8 mouse cellular contexts compared by ENCODE assay signal in the genomic region with DNA sequence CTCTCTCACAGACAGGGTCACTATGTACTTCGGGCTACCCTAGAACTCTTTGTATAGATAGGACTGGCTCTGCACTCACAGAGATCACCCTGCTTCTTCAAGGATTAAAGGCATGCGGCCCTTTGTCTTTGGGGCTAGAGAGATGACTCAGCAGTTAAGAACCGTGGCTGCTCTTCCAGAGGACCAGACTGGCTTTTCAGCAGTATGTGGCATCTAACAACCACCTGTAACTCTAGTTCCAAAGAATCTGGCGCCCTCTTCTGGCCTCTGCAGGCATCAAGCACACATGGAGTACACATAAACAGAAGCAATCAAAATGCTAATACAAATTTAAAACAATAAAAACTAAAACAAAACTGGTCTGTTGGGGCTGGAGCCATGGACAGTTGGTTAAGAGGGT. TPM values are rescaled to one million over a fixed set of nuclear protein-coding genes. Genes with fewer than 3 reads are reported as not detected.
DNase-seq lines count a peak whose midpoint lies in the region; ATAC-seq and TF ChIP-seq lines count a peak whose summit lies in the region.

No protein-coding gene starts in this region.

- H3K9me3 ChIP-seq in heart, postnatal 0 days (replicated peaks; ENCODE audit: control insufficient read depth, low read length) = peaks cover 5% of the 10 kb centered on the region
- H3K9me3 ChIP-seq in embryonic facial prominence, embryonic 14.5 days (ENCODE audit: control insufficient read depth, low read length) = peaks cover 5% of the 10 kb centered on the region; the same call in 1 of the 2 replicates
- no peaks in the 10 kb centered on the region for H3K9me3 ChIP-seq in liver, postnatal 0 days (ENCODE audit: low read length)
- H3K9me3 ChIP-seq in stomach, embryonic 16.5 days (replicated peaks; ENCODE audit: control insufficient read depth, low read length) = 0 out of 2 replicates have a peak, but pooled peaks cover 6% of the 10 kb centered on the region

- DNase-seq in heart, postnatal 0 days (ENCODE audit: low spot score) = no peak
- no peak for DNase-seq in heart, postnatal 36 days
- DNase-seq in MEL-GATA-1-ER (ENCODE audit: extremely low read depth, low read depth) = peak; percentile 84
- peak; percentile 23 for DNase-seq in embryonic facial prominence, embryonic 14.5 days (ENCODE audit: low spot score)
- DNase-seq in liver, postnatal 0 days = peak; percentile 74
- no peak for DNase-seq in layer of hippocampus, adult 8-10 months (ENCODE audit: low spot score in 2 of 2)
- no peak for DNase-seq in adrenal gland, adult 18-20 months (ENCODE audit: low spot score in 2 of 2)

- H3K4me2 ChIP-seq in heart, postnatal 0 days (ENCODE audit: low read depth, low read length) = peak overlapping the region; percentile 70; the same call in 1 of the 2 replicates
- peak overlapping the region; percentile 70 for H3K4me2 ChIP-seq in embryonic facial prominence, embryonic 14.5 days (ENCODE audit: low read depth, low read length)
- peak overlapping the region; percentile 81 for H3K4me2 ChIP-seq in liver, postnatal 0 days (ENCODE audit: low read depth, low read length)
- peak overlapping the region; percentile 79 for H3K4me2 ChIP-seq in stomach, embryonic 16.5 days (ENCODE audit: low read depth, low read length)

- ATAC-seq in heart, postnatal 0 days (ENCODE audit: insufficient read depth, low read depth) = no peak
- ATAC-seq in embryonic facial prominence, embryonic 14.5 days (ENCODE audit: low read depth) = no peak
- no peak for ATAC-seq in liver, postnatal 0 days
- no peak for ATAC-seq in stomach, embryonic 16.5 days (ENCODE audit: insufficient read depth, low FRiP score)

- H3K27me3 ChIP-seq in heart, postnatal 0 days (ENCODE audit: control insufficient read depth, insufficient read depth, low read length) = peaks cover 69% of the 10 kb centered on the region
- H3K27me3 ChIP-seq in embryonic facial prominence, embryonic 14.5 days (replicated peaks; ENCODE audit: control insufficient read depth, insufficient read depth, low read length) = peaks cover 34% of the 10 kb centered on the region
- peaks cover 21% of the 10 kb centered on the region for H3K27me3 ChIP-seq in liver, postnatal 0 days (ENCODE audit: insufficient read depth, low read length)
- H3K27me3 ChIP-seq in stomach, embryonic 16.5 days (ENCODE audit: control insufficient read depth, insufficient read depth, low read length) = peaks cover 25% of the 10 kb centered on the region

- TF ChIP-seq EP300 in heart, postnatal 0 days (IDR thresholded peaks at IDR 0.05; ENCODE audit: low read depth) = no peak
- TF ChIP-seq EP300 in liver, postnatal 0 days (IDR thresholded peaks at IDR 0.05; ENCODE audit: low read depth) = no peak

- 33% methylated on average over 4 of the region's 4 CpGs for WGBS in heart, postnatal 0 days
- WGBS in embryonic facial prominence, embryonic 14.5 days = 26% methylated on average over 4 of the region's 4 CpGs
- WGBS in liver, postnatal 0 days (ENCODE audit: insufficient replicate concordance) = 34% methylated on average over 4 of the region's 4 CpGs
- WGBS in stomach, embryonic 16.5 days = 23% methylated on average over 4 of the region's 4 CpGs

- H3K27ac ChIP-seq in heart, postnatal 0 days (ENCODE audit: low read depth) = no peak overlapping the region
- H3K27ac ChIP-seq in embryonic facial prominence, embryonic 14.5 days (replicated peaks; ENCODE audit: low read depth, low read length) = no peak overlapping the region
- H3K27ac ChIP-seq in liver, postnatal 0 days (ENCODE audit: low read depth) = no peak overlapping the region
- H3K27ac ChIP-seq in stomach, embryonic 16.5 days (ENCODE audit: low read length) = no peak overlapping the region

- no peak for TF ChIP-seq CTCF in heart, postnatal 0 days (IDR thresholded peaks at IDR 0.05; ENCODE audit: low read depth)
- TF ChIP-seq CTCF in liver, postnatal 0 days (IDR thresholded peaks at IDR 0.05; ENCODE audit: low read depth) = peak; percentile 68

- H3K4me3 ChIP-seq in heart, postnatal 0 days (ENCODE audit: low read depth, low read length) = no peak overlapping the region
- H3K4me3 ChIP-seq in embryonic facial prominence, embryonic 14.5 days (ENCODE audit: low read depth, low read length) = peak overlapping the region; percentile 49
- H3K4me3 ChIP-seq in liver, postnatal 0 days (ENCODE audit: low read depth, low read length) = no peak overlapping the region
- H3K4me3 ChIP-seq in stomach, embryonic 16.5 days (replicated peaks; ENCODE audit: low read length) = peak overlapping the region; percentile 53; the same call in 1 of the 2 replicates

- peaks cover 9% of the 10 kb centered on the region; the same call in 1 of the 2 replicates for H3K4me1 ChIP-seq in heart, postnatal 0 days (ENCODE audit: control insufficient read depth, insufficient read depth)
- peaks cover 8% of the 10 kb centered on the region; the same call in 1 of the 2 replicates for H3K4me1 ChIP-seq in embryonic facial prominence, embryonic 14.5 days (ENCODE audit: control insufficient read depth, insufficient read depth, low read length)
- peaks cover 25% of the 10 kb centered on the region for H3K4me1 ChIP-seq in liver, postnatal 0 days (ENCODE audit: insufficient read depth)
- peaks cover 8% of the 10 kb centered on the region for H3K4me1 ChIP-seq in stomach, embryonic 16.5 days (ENCODE audit: control insufficient read depth, insufficient read depth, low read length)

- H3K36me3 ChIP-seq in heart, postnatal 0 days (replicated peaks; ENCODE audit: control insufficient read depth, insufficient read depth, low read length) = no peaks in the 10 kb centered on the region
- H3K36me3 ChIP-seq in embryonic facial prominence, embryonic 14.5 days (ENCODE audit: control insufficient read depth, insufficient read depth, low read length) = no peaks in the 10 kb centered on the region
- peaks cover 3% of the 10 kb centered on the region; the same call in 1 of the 2 replicates for H3K36me3 ChIP-seq in liver, postnatal 0 days (replicated peaks; ENCODE audit: insufficient read depth, low read length)
- H3K36me3 ChIP-seq in stomach, embryonic 16.5 days (ENCODE audit: control insufficient read depth, insufficient read depth, low read length) = no peaks in the 10 kb centered on the region; the same call in 1 of the 2 replicates

- H3K9ac ChIP-seq in heart, postnatal 0 days (replicated peaks; ENCODE audit: low read depth, low read length) = no peak overlapping the region
- no peak overlapping the region for H3K9ac ChIP-seq in embryonic facial prominence, embryonic 14.5 days (ENCODE audit: low read depth, low read length)
- H3K9ac ChIP-seq in liver, postnatal 0 days (replicated peaks) = no peak overlapping the region
- no peak overlapping the region for H3K9ac ChIP-seq in stomach, embryonic 16.5 days (ENCODE audit: low read length)

- intact Hi-C loops in heart, postnatal 36 days (cut with DNase I) = no loop called here

RNA-seq across cellular contexts. Expression of gene Dnase2a, which starts 5.6 kb away (rescaled TPM):
- total RNA-seq in heart, postnatal 0 days (2014; rRNA removed; ENCODE audit: low replicate concordance) = 6.0 and 11.0 TPM in 2 replicates
- 4.6 and 5.6 TPM in 2 replicates for polyA plus RNA-seq in heart, postnatal 0 days (2015; fragmentation: Nextera tagmentation; extraction: Ambion mirVana)
- 10 to 100 TPM in 1 of 2 experiments, 1 to 10 TPM in 1; 7.3 to 11.7 TPM for total RNA-seq in heart, postnatal 36 days (2021)
- polyA plus RNA-seq in embryonic facial prominence, embryonic 14.5 days (2014; fragmentation: Nextera tagmentation; extraction: Ambion mirVana) = 10.1 and 11.5 TPM in 2 replicates
- polyA plus RNA-seq in liver, postnatal 0 days (2015; fragmentation: Nextera tagmentation; extraction: Ambion mirVana) = 15.4 and 16.0 TPM in 2 replicates
- 14.0 and 14.4 TPM in 2 replicates for polyA plus RNA-seq in stomach, embryonic 16.5 days (2015; fragmentation: Nextera tagmentation; extraction: Ambion mirVana)
- 10 to 100 TPM in 2 of 4 experiments, 1 to 10 TPM in 2; 4.4 to 18.9 (median 9.2) TPM for total RNA-seq in layer of hippocampus, adult 8-10 months (2022)
- total RNA-seq in adrenal gland, adult 18-20 months (2021) = 10 to 100 TPM; 11.2 to 12.5 TPM

RNA-seq across cellular contexts. Expression of gene Klf1, which starts 12.2 kb away (rescaled TPM):
- total RNA-seq in heart, postnatal 0 days (2014; rRNA removed; ENCODE audit: low replicate concordance) = not detected in 2 replicates
- polyA plus RNA-seq in heart, postnatal 0 days (2015; fragmentation: Nextera tagmentation; extraction: Ambion mirVana) = 0.27 and 0.56 TPM in 2 replicates
- not detected for total RNA-seq in heart, postnatal 36 days (2021)
- polyA plus RNA-seq in embryonic facial prominence, embryonic 14.5 days (2014; fragmentation: Nextera tagmentation; extraction: Ambion mirVana) = 2.1 and 2.2 TPM in 2 replicates
- 133 and 149 TPM in 2 replicates for polyA plus RNA-seq in liver, postnatal 0 days (2015; fragmentation: Nextera tagmentation; extraction: Ambion mirVana)
- polyA plus RNA-seq in stomach, embryonic 16.5 days (2015; fragmentation: Nextera tagmentation; extraction: Ambion mirVana) = 15.7 and 18.4 TPM in 2 replicates
- under 1 TPM in 2 of 4 experiments, not detected in 2; 0.21 to 0.31 TPM for total RNA-seq in layer of hippocampus, adult 8-10 months (2022)
- not detected for total RNA-seq in adrenal gland, adult 18-20 months (2021)

RNA-seq across cellular contexts. Expression of gene Gcdh, which starts 20.2 kb away (rescaled TPM):
- 45.5 and 52.8 TPM in 2 replicates for total RNA-seq in heart, postnatal 0 days (2014; rRNA removed; ENCODE audit: low replicate concordance)
- 33.0 and 33.5 TPM in 2 replicates for polyA plus RNA-seq in heart, postnatal 0 days (2015; fragmentation: Nextera tagmentation; extraction: Ambion mirVana)
- 10 to 100 TPM; 71.3 to 77.2 TPM for total RNA-seq in heart, postnatal 36 days (2021)
- polyA plus RNA-seq in embryonic facial prominence, embryonic 14.5 days (2014; fragmentation: Nextera tagmentation; extraction: Ambion mirVana) = 27.3 and 33.2 TPM in 2 replicates
- polyA plus RNA-seq in liver, postnatal 0 days (2015; fragmentation: Nextera tagmentation; extraction: Ambion mirVana) = 139 and 141 TPM in 2 replicates
- polyA plus RNA-seq in stomach, embryonic 16.5 days (2015; fragmentation: Nextera tagmentation; extraction: Ambion mirVana) = 41.1 and 45.8 TPM in 2 replicates
- 10 to 100 TPM; 38.7 to 46.2 (median 40.4) TPM for total RNA-seq in layer of hippocampus, adult 8-10 months (2022)
- 10 to 100 TPM; 52.4 to 56.5 TPM for total RNA-seq in adrenal gland, adult 18-20 months (2021)

RNA-seq across cellular contexts. Expression of gene Mast1, which starts 23.2 kb away (rescaled TPM):
- 0.08 TPM in 1 of 2 replicates, not detected in the other for total RNA-seq in heart, postnatal 0 days (2014; rRNA removed; ENCODE audit: low replicate concordance)
- polyA plus RNA-seq in heart, postnatal 0 days (2015; fragmentation: Nextera tagmentation; extraction: Ambion mirVana) = 0.05 TPM in 1 of 2 replicates, not detected in the other
- under 1 TPM; 0.11 to 0.14 TPM for total RNA-seq in heart, postnatal 36 days (2021)
- polyA plus RNA-seq in embryonic facial prominence, embryonic 14.5 days (2014; fragmentation: Nextera tagmentation; extraction: Ambion mirVana) = 3.4 and 3.6 TPM in 2 replicates
- 0.07 TPM in 1 of 2 replicates, not detected in the other for polyA plus RNA-seq in liver, postnatal 0 days (2015; fragmentation: Nextera tagmentation; extraction: Ambion mirVana)
- polyA plus RNA-seq in stomach, embryonic 16.5 days (2015; fragmentation: Nextera tagmentation; extraction: Ambion mirVana) = 1.4 and 1.6 TPM in 2 replicates
- total RNA-seq in layer of hippocampus, adult 8-10 months (2022) = 10 to 100 TPM; 77.3 to 83.2 (median 80.8) TPM
- 1 to 10 TPM; 2.1 to 3.1 TPM for total RNA-seq in adrenal gland, adult 18-20 months (2021)

RNA-seq across cellular contexts. Expression of gene Rtbdn, which starts 32.8 kb away (rescaled TPM):
- not detected in 2 replicates for total RNA-seq in heart, postnatal 0 days (2014; rRNA removed; ENCODE audit: low replicate concordance)
- 0.10 TPM in 1 of 2 replicates, not detected in the other for polyA plus RNA-seq in heart, postnatal 0 days (2015; fragmentation: Nextera tagmentation; extraction: Ambion mirVana)
- not detected for total RNA-seq in heart, postnatal 36 days (2021)
- 0.20 TPM in 1 of 2 replicates, not detected in the other for polyA plus RNA-seq in embryonic facial prominence, embryonic 14.5 days (2014; fragmentation: Nextera tagmentation; extraction: Ambion mirVana)
- 0.09 TPM in 1 of 2 replicates, not detected in the other for polyA plus RNA-seq in liver, postnatal 0 days (2015; fragmentation: Nextera tagmentation; extraction: Ambion mirVana)
- polyA plus RNA-seq in stomach, embryonic 16.5 days (2015; fragmentation: Nextera tagmentation; extraction: Ambion mirVana) = 0.19 and 0.28 TPM in 2 replicates
- total RNA-seq in layer of hippocampus, adult 8-10 months (2022) = 1 to 10 TPM; 1.5 to 2.5 (median 1.7) TPM
- total RNA-seq in adrenal gland, adult 18-20 months (2021) = under 1 TPM in 1 of 2 experiments, not detected in 1; 0.16 TPM

Comparison
In these comparisons a context has a peak if more than half of its experiments do, and no peak if none do; other contexts are left out.
1. DNase-seq: peak in MEL-GATA-1-ER (single experiment), embryonic facial prominence, embryonic 14.5 days (single experiment) and liver, postnatal 0 days (single experiment); none in heart, postnatal 0 days (single experiment), heart, postnatal 36 days (0 of 2), layer of hippocampus, adult 8-10 months (0 of 2) and adrenal gland, adult 18-20 months (0 of 2).
2. H3K4me3 ChIP-seq: peak in embryonic facial prominence, embryonic 14.5 days (single experiment) and stomach, embryonic 16.5 days (single experiment); none in heart, postnatal 0 days (single experiment) and liver, postnatal 0 days (single experiment).
3. Peak in every context shown above with its lines, with median percentiles within 50 percentile points of each other: H3K4me2 ChIP-seq.